Mouse (Mus musculus) liver, adult 2 months (tissue): Measurements from ENCODE around the gene Zmynd19.

Experiments
- CTCF ChIP-seq: fragments of 200-500 bp; IDR thresholded peaks from 2 replicates; pipeline ENCODE4 v1.5.1; 2011; ENCODE audit warnings: low read depth, low read length, control low read depth
- POLR2A ChIP-seq: fragments of 200-500 bp; IDR thresholded peaks from 2 replicates; pipeline ENCODE4 v1.6.1; 2011; ENCODE audit warnings: low read length, control low read depth; ENCODE audit not compliant: insufficient read depth; ENCODE audit errors: extremely low read depth

- TF ChIP-seq CTCF = no peak
- TF ChIP-seq POLR2A = no peak
These were observed 20.0 kb upstream of the Zmynd19 start for GRCm38 (mm10) chr2:24929593-24929992.
